Mouse (Mus musculus): ENCODE data around the gene Frem1.

- TF ChIP-seq CTCF (IDR thresholded peaks at IDR 0.05; ENCODE audit: low read depth, low read length) = no peak
- no peak for TF ChIP-seq POLR2A (IDR thresholded peaks at IDR 0.05; ENCODE audit: insufficient read depth, low read length)
- TF ChIP-seq EP300 (IDR thresholded peaks at IDR 0.05; ENCODE audit: insufficient read depth, low read depth, low read length) = no peak
These were observed 22.0 kb downstream of the Frem1 start for GRCm38 (mm10) chr4:83030097-83030496.
